Mouse (Mus musculus): Measurements from ENCODE around the gene Arnt. TPM values are rescaled to one million over a fixed set of nuclear protein-coding genes. Genes with fewer than 3 reads are reported as not detected.
A peak's percentile ranks its signal among the peaks of the same experiment; 100 is the strongest.
"Not testable (repeated sequence)": the region's sequence is repeated elsewhere in the genome, so short reads cannot be mapped to it uniquely, and the experiment has no call there.

Gene Arnt
- polyA plus RNA-seq, 1 experiment = 56.3 TPM

- H3K4me1 ChIP-seq (ENCODE audit: control insufficient read depth, insufficient read depth, low read length); H3K27ac ChIP-seq (ENCODE audit: insufficient read depth, low read length); H3K27me3 ChIP-seq (ENCODE audit: control insufficient read depth, insufficient read depth, low read length): not testable (repeated sequence)
- DNase-seq = peak; percentile 19 to 45
- WGBS = 26% methylated on average over 16 of the region's 21 CpGs
- H3K4me3 ChIP-seq (replicated peaks; ENCODE audit: insufficient read depth, low read depth, low read length) = peak overlapping the region; percentile 48
Measured at GRCm38 (mm10) chr3:95427891-95428238, 6.3 kb upstream of the Arnt start.

GRCm38 (mm10) chr3:95428423-95428822, 5.8 kb upstream of the Arnt start:
- H3K4me3 ChIP-seq (replicated peaks; ENCODE audit: insufficient read depth, low read depth, low read length); DNase-seq; H3K27me3 ChIP-seq (ENCODE audit: control insufficient read depth, insufficient read depth, low read length); H3K27ac ChIP-seq (ENCODE audit: insufficient read depth, low read length); H3K4me1 ChIP-seq (ENCODE audit: control insufficient read depth, insufficient read depth, low read length): not testable (repeated sequence)
- WGBS = 74% methylated on average over 5 of the region's 11 CpGs

- 77% methylated on average over 10 of the region's 10 CpGs for WGBS
- TF ChIP-seq POLR2A (IDR thresholded peaks at IDR 0.05; ENCODE audit: borderline replicate concordance, insufficient read depth, low read length) = no peak
- TF ChIP-seq CTCF (IDR thresholded peaks at IDR 0.05; ENCODE audit: borderline replicate concordance, insufficient read depth, low read depth, low read length) = no peak
- H3K4me1 ChIP-seq (ENCODE audit: control insufficient read depth, insufficient read depth, low read length) = peaks cover 3% of the 10 kb centered on the region; the same call in 1 of the 2 replicates
- peak overlapping the region; percentile 85 for H3K4me3 ChIP-seq (replicated peaks; ENCODE audit: insufficient read depth, low read depth, low read length)
- DNase-seq = no peak
- H3K27ac ChIP-seq (ENCODE audit: insufficient read depth, low read length) = no peak overlapping the region
- no peaks in the 10 kb centered on the region for H3K27me3 ChIP-seq (ENCODE audit: control insufficient read depth, insufficient read depth, low read length)
Measured at GRCm38 (mm10) chr3:95433301-95433915, 780 bp upstream of the Arnt start.

- H3K4me3 ChIP-seq (replicated peaks; ENCODE audit: insufficient read depth, low read depth, low read length) = peak overlapping the region; percentile 85
- TF ChIP-seq POLR2A (IDR thresholded peaks at IDR 0.05; ENCODE audit: borderline replicate concordance, insufficient read depth, low read length) (no peak), CTCF (IDR thresholded peaks at IDR 0.05; ENCODE audit: borderline replicate concordance, insufficient read depth, low read depth, low read length) (no peak)
- peaks cover 3% of the 10 kb centered on the region; the same call in 1 of the 2 replicates for H3K4me1 ChIP-seq (ENCODE audit: control insufficient read depth, insufficient read depth, low read length)
- DNase-seq = no peak
- under 1% methylated on average over 7 of the region's 7 CpGs for WGBS
- H3K27me3 ChIP-seq (ENCODE audit: control insufficient read depth, insufficient read depth, low read length) = no peaks in the 10 kb centered on the region
- H3K27ac ChIP-seq (ENCODE audit: insufficient read depth, low read length) = no peak overlapping the region
Measured at GRCm38 (mm10) chr3:95434983-95435370, 789 bp downstream of the Arnt start.

GRCm38 (mm10) chr3:95435561-95435960, 1.4 kb downstream of the Arnt start:
- peaks cover 3% of the 10 kb centered on the region; the same call in 1 of the 2 replicates for H3K4me1 ChIP-seq (ENCODE audit: control insufficient read depth, insufficient read depth, low read length)
- peak overlapping the region; percentile 16 for H3K4me3 ChIP-seq (replicated peaks; ENCODE audit: insufficient read depth, low read depth, low read length)
- DNase-seq = no peak
- no peak overlapping the region for H3K27ac ChIP-seq (ENCODE audit: insufficient read depth, low read length)
- 19% methylated on average over 1 of the region's 1 CpGs for WGBS
- H3K27me3 ChIP-seq (ENCODE audit: control insufficient read depth, insufficient read depth, low read length) = no peaks in the 10 kb centered on the region
- TF ChIP-seq POLR2A (IDR thresholded peaks at IDR 0.05; ENCODE audit: borderline replicate concordance, insufficient read depth, low read length) (no peak), CTCF (IDR thresholded peaks at IDR 0.05; ENCODE audit: borderline replicate concordance, insufficient read depth, low read depth, low read length) (no peak)

GRCm38 (mm10) chr3:95438636-95439035, 4.4 kb downstream of the Arnt start:
- not testable (repeated sequence) for H3K27ac ChIP-seq (ENCODE audit: insufficient read depth, low read length)
- 96% methylated on average over 4 of the region's 4 CpGs for WGBS

GRCm38 (mm10) chr3:95439670-95440069, 5.5 kb downstream of the Arnt start:
- no peak for TF ChIP-seq POLR2A (IDR thresholded peaks at IDR 0.05; ENCODE audit: borderline replicate concordance, insufficient read depth, low read length)
- TF ChIP-seq CTCF (IDR thresholded peaks at IDR 0.05; ENCODE audit: borderline replicate concordance, insufficient read depth, low read depth, low read length) = no peak
- H3K27ac ChIP-seq (ENCODE audit: insufficient read depth, low read length) = no peak overlapping the region
- H3K4me3 ChIP-seq (replicated peaks; ENCODE audit: insufficient read depth, low read depth, low read length) = no peak overlapping the region
- peaks cover 6% of the 10 kb centered on the region; the same call in 1 of the 2 replicates for H3K4me1 ChIP-seq (ENCODE audit: control insufficient read depth, insufficient read depth, low read length)
- DNase-seq = no peak
- H3K27me3 ChIP-seq (ENCODE audit: control insufficient read depth, insufficient read depth, low read length) = no peaks in the 10 kb centered on the region

More at GRCm38 (mm10) chr3:95438636-95439035, 4.4 kb downstream of the Arnt start:
- not testable (repeated sequence) for H3K4me3 ChIP-seq (replicated peaks; ENCODE audit: insufficient read depth, low read depth, low read length); H3K4me1 ChIP-seq (ENCODE audit: control insufficient read depth, insufficient read depth, low read length); H3K27me3 ChIP-seq (ENCODE audit: control insufficient read depth, insufficient read depth, low read length); DNase-seq

- WGBS = 75% methylated on average over 5 of the region's 5 CpGs
- TF ChIP-seq CTCF (IDR thresholded peaks at IDR 0.05; ENCODE audit: borderline replicate concordance, insufficient read depth, low read depth, low read length) = no peak
- TF ChIP-seq POLR2A (IDR thresholded peaks at IDR 0.05; ENCODE audit: borderline replicate concordance, insufficient read depth, low read length) = no peak
- H3K4me3 ChIP-seq (replicated peaks; ENCODE audit: insufficient read depth, low read depth, low read length) = no peak overlapping the region
- H3K27me3 ChIP-seq (ENCODE audit: control insufficient read depth, insufficient read depth, low read length) = no peaks in the 10 kb centered on the region
- peaks cover 3% of the 10 kb centered on the region; the same call in 1 of the 2 replicates for H3K4me1 ChIP-seq (ENCODE audit: control insufficient read depth, insufficient read depth, low read length)
- no peak for DNase-seq
- H3K27ac ChIP-seq (ENCODE audit: insufficient read depth, low read length) = no peak overlapping the region
Measured at GRCm38 (mm10) chr3:95442406-95443117, 8.4 kb downstream of the Arnt start.
